Mouse (Mus musculus) urinary bladder, postnatal 4 days (tissue): ENCODE measurements at regions not wholly inside any gene's neighbourhood (a gene's known extent, or its start where the extent isn't known, plus 50 kb on each side); places are given as distances from the start of the nearest gene placed in this dataset.

Source experiments
- DNase-seq, 2 experiments: peaks; one replicate each; pipeline ENCODE4 v3.0.0; 2021 to 2022; ENCODE audit warnings: low spot score in 2 of 2

DNA sequence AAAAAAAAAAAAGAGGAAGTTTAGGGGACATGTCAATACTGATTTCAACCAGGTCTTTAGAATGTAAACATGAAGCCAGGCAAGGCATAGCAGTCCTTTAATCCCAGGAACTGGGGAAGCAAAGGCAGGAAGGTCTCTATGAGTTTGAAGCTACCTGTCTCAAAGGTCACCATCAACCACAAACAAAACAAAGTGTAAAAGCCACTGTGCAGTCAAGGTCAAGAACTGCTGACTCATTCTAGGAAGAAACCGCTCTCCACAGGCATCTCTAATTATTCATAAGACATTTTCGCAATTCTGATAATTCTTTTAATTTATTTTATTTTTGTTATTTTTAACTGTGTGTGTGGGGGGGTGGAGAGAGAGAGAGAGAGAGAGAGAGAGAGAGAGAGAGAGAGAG, 364.0 kb downstream of the Cntnap4 start:
- DNase-seq, result no peak

- no peak for DNase-seq
Observed at GRCm38 (mm10) chr8:112935411-112935810, 365.6 kb downstream of the Cntnap4 start.

DNA sequence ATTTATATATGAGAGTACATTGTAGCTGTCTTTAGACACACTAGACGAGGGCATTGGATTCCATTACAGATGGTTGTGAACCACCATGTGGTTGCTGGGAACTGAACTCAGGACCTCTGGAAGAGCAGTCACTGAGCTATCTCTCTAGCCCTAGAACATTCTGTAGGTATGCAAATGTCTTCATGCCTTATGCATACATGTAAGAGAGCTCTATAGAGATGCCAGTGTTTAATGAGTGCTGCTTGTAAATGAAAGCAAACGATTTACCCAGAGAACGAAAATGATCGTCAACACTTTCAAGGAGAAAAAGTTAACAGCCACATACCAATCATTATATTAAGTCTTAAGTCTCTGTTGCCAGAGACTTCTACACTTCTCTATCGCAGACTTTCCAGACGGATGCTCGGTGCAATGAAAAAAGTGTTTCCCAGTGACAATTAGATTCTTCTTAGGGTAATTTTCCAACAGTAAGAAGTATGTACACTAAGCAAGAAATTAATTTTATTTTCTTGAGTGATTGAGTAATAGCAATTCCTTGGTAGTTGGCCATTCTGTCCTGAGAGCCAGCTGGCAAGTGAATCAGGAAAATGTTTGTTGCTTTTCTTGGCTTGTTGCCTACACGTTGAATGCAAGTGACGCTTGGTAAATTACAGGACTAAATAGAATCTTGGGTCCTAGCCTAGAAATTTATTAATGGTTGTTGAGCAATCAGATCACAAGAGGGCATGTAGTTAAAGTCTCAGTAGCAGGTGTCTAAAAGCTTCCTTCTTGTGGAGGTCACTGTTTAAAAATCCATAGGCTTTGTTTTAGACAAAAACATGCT, 366.3 kb downstream of the Cntnap4 start:
- DNase-seq, result no peak

GRCm38 (mm10) chr8:112972418-112972817, 402.6 kb downstream of the Cntnap4 start:
- DNase-seq, result peak; percentile 20 to 73

- no peak for DNase-seq
Observed at GRCm38 (mm10) chr8:112975734-112976133, 405.9 kb downstream of the Cntnap4 start.

GRCm38 (mm10) chr8:112976312-112976711, 406.5 kb downstream of the Cntnap4 start:
- DNase-seq, result no peak

- no peak for DNase-seq
Observed at GRCm38 (mm10) chr8:112993781-112994180, 423.9 kb downstream of the Cntnap4 start.

- no peak for DNase-seq
Observed at GRCm38 (mm10) chr8:113007356-113007755, 437.5 kb downstream of the Cntnap4 start.

DNA sequence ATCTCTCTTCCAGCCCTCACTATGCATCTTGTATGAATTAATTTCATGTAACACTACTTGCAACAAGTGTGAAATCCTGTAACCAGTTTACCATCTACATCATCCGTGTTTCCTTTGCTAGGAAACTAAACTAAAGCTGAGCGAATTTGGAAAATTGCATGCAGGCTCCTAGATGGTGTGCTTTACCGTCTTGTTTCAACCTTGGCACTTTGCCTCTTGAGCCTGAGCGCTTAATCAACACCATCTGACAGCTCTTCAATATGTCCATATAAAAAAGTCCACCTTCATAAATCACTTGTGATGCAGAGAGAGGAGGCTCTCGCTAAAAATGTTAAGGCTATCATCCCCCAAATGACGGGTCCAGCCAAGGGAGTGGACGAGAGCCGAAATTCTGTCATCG, 459.0 kb downstream of the Cntnap4 start:
- DNase-seq, result no peak

DNA sequence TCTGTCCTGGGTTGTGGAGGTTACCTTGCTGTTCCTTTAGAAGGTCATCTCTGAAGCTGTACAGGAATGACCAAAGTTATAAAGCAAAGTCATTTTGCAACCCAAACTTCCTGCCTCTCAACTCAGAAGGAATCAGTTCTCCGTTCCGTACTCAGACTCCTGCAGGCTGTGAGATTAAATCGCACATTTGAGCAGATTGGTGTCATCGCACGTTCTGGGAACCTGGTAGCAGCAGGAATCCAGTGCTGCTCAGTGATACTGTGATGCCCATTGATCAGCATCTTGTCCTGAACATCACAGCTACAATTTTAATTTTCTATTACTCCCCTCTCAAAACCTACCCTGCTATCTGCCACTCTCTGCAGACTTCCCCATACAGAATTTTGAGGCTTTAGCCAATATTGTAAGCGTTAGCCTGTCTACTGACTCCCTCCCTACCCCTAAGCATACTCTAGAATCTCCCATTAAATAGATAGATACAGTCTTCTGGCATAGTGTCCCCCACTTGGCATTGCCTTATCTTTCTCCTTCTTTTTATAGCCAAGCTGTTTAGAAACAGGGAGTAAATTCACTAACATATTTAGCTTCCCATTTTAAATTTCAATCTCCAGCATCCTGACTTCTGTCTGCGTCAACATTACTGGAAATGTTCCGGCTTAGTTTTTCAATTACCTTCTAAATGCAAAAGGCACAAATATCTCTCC, 482.1 kb downstream of the Cntnap4 start:
- no peak for DNase-seq

DNA sequence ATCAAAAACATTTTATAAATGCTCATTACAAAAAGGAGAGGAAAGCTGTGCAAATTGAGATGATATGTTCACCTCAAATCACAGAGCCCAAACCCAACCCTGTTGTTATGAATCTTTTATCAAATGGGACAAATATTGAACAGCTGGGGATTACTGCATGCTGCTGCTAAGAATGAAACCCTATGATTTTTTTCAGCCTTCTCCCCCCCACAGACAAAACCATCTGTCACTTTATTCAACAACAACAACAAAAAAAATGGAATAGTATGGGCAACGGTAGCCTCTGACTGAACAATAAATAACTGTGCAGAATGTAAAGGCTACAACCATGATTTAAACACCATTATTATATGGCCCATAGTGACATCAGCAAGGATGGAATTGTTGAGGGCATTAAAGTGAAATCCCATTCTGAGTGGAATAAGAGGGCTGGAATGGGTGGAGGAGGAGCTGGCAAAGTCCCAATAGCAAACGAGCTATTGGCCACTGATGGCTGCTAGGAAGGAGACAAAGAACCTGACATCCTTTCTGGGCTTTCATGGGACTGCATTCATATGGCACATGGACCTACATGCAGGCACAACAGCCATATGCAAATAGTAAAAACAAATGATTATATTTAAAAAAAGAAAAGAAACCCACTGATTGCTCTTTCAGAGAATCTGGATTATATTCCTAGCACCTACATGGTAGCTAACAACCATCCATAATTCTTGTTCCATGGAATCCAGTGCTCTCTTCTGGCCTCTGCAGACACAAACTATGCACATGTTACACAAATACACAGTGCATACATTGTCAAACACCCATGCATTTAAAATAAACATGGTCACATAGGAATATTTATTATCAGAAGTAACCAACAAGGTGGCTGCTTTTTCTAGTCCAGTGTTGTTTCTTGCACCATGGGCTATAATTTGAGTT, 495.7 kb downstream of the Cntnap4 start:
- DNase-seq, result no peak

DNA sequence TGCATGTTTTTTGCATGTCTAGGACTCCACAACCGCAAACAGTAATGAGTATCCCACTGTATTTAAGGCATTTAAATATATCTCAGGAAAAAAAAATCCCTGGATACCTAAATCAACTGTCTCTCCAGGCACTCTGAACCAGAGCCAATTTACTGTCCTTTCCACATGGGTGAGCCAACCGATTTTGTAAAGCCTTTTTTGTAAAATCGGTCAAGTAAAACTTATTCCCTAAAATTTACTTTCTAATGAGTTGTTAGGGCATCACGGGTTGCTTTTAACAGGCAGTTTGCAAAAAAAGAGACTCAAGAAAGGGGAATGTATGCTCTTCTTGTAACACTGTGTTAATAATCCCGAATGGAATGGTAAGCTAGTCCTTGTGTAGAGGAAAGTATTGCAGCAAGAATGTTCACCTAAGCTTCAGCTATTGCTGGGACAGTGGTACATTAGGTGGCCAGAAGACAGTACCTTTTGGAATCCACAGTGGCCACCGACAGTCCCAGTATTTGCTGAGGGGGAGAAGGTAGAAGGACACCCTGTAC, 496.4 kb downstream of the Cntnap4 start:
- no peak for DNase-seq

GRCm38 (mm10) chr8:113083976-113084375, 514.1 kb downstream of the Cntnap4 start:
- DNase-seq, result no peak

DNA sequence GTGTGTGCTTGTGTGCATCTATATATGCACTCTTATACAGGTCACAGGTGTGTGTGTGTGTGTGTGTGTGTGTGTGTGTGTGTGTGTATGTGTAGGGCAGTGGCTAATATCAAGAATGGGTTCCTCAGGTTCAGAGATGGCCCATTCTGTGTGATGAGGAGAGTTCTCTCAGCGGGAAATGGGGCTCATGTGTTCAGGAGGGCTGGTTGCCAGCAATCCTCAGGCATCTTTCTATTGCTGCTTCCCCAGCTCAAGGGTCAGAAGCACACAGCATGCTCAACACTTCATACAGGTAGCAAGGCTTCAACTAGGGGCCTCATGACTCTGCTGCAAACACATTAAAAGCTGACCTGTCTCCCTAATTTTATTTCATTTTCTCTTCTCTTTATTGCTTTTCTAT, 517.7 kb downstream of the Cntnap4 start:
- no peak for DNase-seq

DNA sequence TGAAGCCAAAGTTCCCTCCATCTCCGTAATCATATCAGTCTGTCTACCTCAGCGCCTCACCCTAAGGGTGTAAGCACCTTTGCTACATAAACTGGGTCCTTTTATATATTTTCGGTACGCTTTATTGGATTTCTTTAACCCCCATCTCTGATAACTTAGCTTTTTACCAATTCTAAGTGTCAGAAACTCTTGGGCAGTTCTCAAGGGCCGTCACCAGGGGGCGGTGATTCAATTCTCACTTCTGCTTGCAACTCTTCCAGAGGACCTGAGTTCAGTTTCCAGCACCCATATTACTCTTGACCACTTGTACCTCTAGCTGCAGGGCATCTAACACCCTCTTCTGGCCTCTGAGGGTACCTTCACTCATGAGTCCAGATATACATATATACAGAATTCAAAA, 523.7 kb upstream of the Mon1b start:
- no peak for DNase-seq

DNA sequence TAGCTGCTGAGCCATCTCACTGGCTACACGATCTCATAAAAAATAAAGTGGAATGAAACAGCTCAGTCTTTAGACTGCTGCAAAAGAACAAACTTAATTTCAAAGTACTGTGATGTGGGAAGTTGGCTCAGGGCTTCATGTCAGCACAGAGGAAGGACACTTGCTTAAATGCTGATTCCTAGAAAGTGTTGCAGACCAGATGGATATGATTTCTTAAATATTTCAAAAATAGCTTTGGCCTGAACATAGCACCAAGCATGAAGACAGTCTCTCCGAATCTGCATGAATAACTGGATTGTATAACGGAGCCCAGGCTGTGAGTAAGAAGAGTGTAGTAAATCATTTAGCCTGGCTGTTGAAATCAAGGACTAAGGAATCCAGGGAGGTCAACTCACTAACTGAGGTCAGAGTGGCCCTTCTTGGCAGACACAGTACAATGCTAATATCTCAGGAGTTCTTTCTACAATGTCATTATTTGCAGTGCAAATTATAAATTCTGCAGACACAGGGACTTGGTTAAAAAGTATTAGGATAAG, 521.2 kb upstream of the Mon1b start:
- no peak for DNase-seq

GRCm38 (mm10) chr8:113117241-113117640, 518.1 kb upstream of the Mon1b start:
- DNase-seq, result no peak

GRCm38 (mm10) chr8:113125586-113125985, 509.8 kb upstream of the Mon1b start:
- no peak for DNase-seq

DNA sequence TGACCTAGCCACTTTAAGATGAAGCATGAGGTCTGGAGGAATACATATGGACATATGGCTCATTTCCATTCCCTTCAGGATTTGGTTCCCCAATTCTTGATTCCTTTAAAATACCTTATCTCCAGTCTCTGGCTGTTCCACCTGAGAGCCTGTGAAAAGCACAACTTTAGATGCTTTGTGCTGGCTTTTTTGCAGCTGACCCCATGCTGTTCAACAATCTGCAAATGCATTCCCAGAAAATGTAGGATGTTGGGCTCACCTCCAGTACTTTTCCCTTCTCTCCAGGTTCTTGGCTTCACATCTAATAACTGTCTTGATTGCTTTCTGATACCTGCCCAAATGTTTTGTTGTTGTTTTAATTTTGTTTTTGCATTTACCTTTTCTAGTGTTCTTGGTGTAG, 498.0 kb upstream of the Mon1b start:
- no peak for DNase-seq

DNA sequence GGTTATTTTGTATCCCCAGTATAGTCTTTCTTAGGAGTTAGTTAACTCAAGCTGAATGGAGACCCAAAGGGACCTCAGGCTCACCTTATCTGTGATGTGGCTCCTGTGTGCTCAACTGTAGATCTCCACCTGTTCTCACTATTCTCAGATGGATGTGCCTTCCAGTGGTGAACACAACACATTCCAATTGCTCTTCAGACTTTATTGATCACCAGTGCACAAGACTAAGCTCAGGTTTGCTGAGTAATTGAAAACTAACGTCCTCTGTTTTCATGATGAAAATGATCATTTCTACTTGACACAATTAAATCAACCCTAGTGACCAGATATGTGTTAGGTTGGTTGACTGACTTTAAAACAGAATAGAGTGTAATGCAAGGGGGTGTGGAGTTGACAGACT, 495.4 kb upstream of the Mon1b start:
- no peak for DNase-seq

GRCm38 (mm10) chr8:113141131-113141530, 494.3 kb upstream of the Mon1b start:
- no peak for DNase-seq

GRCm38 (mm10) chr8:113176591-113176990, 458.8 kb upstream of the Mon1b start:
- DNase-seq, result no peak
